Comparison of ENCODE assay signal across 20 mouse cellular contexts in the genomic region with DNA sequence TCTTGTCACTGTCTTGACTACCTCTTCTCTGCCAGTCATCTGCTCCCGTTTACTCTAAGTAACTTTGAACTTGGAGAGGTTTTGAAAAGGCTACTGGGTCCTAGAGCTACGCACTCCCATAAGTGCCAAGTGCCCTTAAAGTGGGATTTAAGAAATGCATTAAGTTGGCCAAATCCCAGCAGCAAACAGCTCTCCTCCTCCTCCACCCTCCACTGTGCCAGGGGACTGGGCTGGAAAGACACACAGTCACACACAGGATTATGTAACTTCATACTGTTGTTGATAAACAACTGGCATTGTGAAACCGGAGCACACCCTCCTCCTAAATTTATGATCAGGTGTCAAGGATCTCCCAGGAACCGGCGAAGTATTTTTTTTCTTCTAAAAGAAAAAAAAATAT.
DNase-seq lines count a peak whose midpoint lies in the region; ATAC-seq and TF ChIP-seq lines count a peak whose summit lies in the region.
"Had no signal": no experiment of that assay in that cellular context is flagged by ENCODE, and none has a peak within 500 bp of the region (broad histone marks: within the 10 kb centered on the region; RNA-seq: fewer than 3 reads in every experiment).

No protein-coding gene starts in this region.

- H3K36me3 ChIP-seq in embryonic facial prominence, embryonic 14.5 days (ENCODE audit: control insufficient read depth, insufficient read depth, low read length) = no peaks in the 10 kb centered on the region
- H3K36me3 ChIP-seq in embryonic facial prominence, embryonic 10.5 days (replicated peaks) = no peaks in the 10 kb centered on the region
- H3K36me3 ChIP-seq in lung, embryonic 15.5 days = no peaks in the 10 kb centered on the region
- no peaks in the 10 kb centered on the region for H3K36me3 ChIP-seq in midbrain, embryonic 15.5 days (replicated peaks)
- H3K36me3 ChIP-seq: embryonic facial prominence, embryonic 12.5 days; heart, embryonic 10.5 days; heart, embryonic 15.5 days; hindbrain, embryonic 13.5 days had no signal

- H3K9me3 ChIP-seq in embryonic facial prominence, embryonic 14.5 days (ENCODE audit: control insufficient read depth, low read length) = no peaks in the 10 kb centered on the region
- H3K9me3 ChIP-seq in embryonic facial prominence, embryonic 10.5 days = no peaks in the 10 kb centered on the region
- H3K9me3 ChIP-seq in lung, embryonic 15.5 days = no peaks in the 10 kb centered on the region
- H3K9me3 ChIP-seq in midbrain, embryonic 15.5 days = no peaks in the 10 kb centered on the region
- H3K9me3 ChIP-seq: embryonic facial prominence, embryonic 12.5 days; heart, embryonic 10.5 days; heart, embryonic 15.5 days; hindbrain, embryonic 13.5 days had no signal

- H3K27ac ChIP-seq in embryonic facial prominence, embryonic 14.5 days (replicated peaks; ENCODE audit: low read depth, low read length) = no peak overlapping the region
- no peak overlapping the region for H3K27ac ChIP-seq in embryonic facial prominence, embryonic 10.5 days (replicated peaks)
- peak overlapping the region; percentile 65 for H3K27ac ChIP-seq in lung, embryonic 15.5 days
- no peak overlapping the region for H3K27ac ChIP-seq in midbrain, embryonic 15.5 days
- H3K27ac ChIP-seq in layer of hippocampus, adult 2 months = no peak overlapping the region
- H3K27ac ChIP-seq: embryonic facial prominence, embryonic 12.5 days; heart, embryonic 10.5 days; heart, embryonic 15.5 days; hindbrain, embryonic 13.5 days; hindbrain, postnatal 0 days had no signal

- H3K4me1 ChIP-seq in embryonic facial prominence, embryonic 14.5 days (ENCODE audit: control insufficient read depth, insufficient read depth, low read length) = peaks cover 4% of the 10 kb centered on the region; the same call in 1 of the 2 replicates
- peaks cover 29% of the 10 kb centered on the region for H3K4me1 ChIP-seq in embryonic facial prominence, embryonic 10.5 days
- H3K4me1 ChIP-seq in lung, embryonic 15.5 days = peaks cover 52% of the 10 kb centered on the region
- H3K4me1 ChIP-seq in midbrain, embryonic 15.5 days = peaks cover 10% of the 10 kb centered on the region

- ATAC-seq in embryonic facial prominence, embryonic 14.5 days (ENCODE audit: low read depth) = no peak
- ATAC-seq in lung, embryonic 15.5 days (ENCODE audit: borderline replicate concordance, extremely low read depth, low FRiP score, low TSS enrichment) = no peak
- ATAC-seq in midbrain, embryonic 15.5 days (replicated peaks) = no peak
- ATAC-seq: forebrain, embryonic 14.5 days; hindbrain, postnatal 0 days had no signal

- peak; percentile 22 for DNase-seq in embryonic facial prominence, embryonic 14.5 days (ENCODE audit: low spot score)
- no peak for DNase-seq in embryonic facial prominence, embryonic 10.5 days (ENCODE audit: low spot score)
- peak; percentile 66 for DNase-seq in adipocyte (ENCODE audit: low spot score)
- peak; percentile 42 for DNase-seq in lung, postnatal 25 days (ENCODE audit: low spot score)
- DNase-seq in layer of hippocampus, adult 2 months (ENCODE audit: low spot score in 2 of 2) = no peak
- DNase-seq: adrenal gland, postnatal 36 days; cerebellum, adult 8-10 months; cerebellum, postnatal 14 days; embryo, embryonic 11 days; gastrocnemius, postnatal 10 days; heart, adult 18-20 months; heart, postnatal 14 days had no signal

- no peak for TF ChIP-seq CTCF in layer of hippocampus, adult 2 months (conservative IDR thresholded peaks at IDR 0.05)

- H3K27me3 ChIP-seq in embryonic facial prominence, embryonic 14.5 days (replicated peaks; ENCODE audit: control insufficient read depth, insufficient read depth, low read length) = peaks cover 26% of the 10 kb centered on the region
- peaks cover 66% of the 10 kb centered on the region for H3K27me3 ChIP-seq in embryonic facial prominence, embryonic 10.5 days (replicated peaks; ENCODE audit: low read depth, poor library complexity, severe bottlenecking)
- peaks cover 20% of the 10 kb centered on the region for H3K27me3 ChIP-seq in lung, embryonic 15.5 days
- H3K27me3 ChIP-seq in midbrain, embryonic 15.5 days (replicated peaks) = peaks cover 19% of the 10 kb centered on the region

- WGBS in embryonic facial prominence, embryonic 14.5 days = 69% methylated on average over 5 of the region's 5 CpGs
- 84% methylated on average over 5 of the region's 5 CpGs for WGBS in embryonic facial prominence, embryonic 10.5 days
- 58% methylated on average over 5 of the region's 5 CpGs for WGBS in lung, embryonic 15.5 days
- WGBS in midbrain, embryonic 15.5 days = 84% methylated on average over 5 of the region's 5 CpGs

- no peak overlapping the region for H3K9ac ChIP-seq in embryonic facial prominence, embryonic 14.5 days (ENCODE audit: low read depth, low read length)
- H3K9ac ChIP-seq in lung, embryonic 15.5 days = no peak overlapping the region
- no peak overlapping the region for H3K9ac ChIP-seq in midbrain, embryonic 15.5 days
- H3K9ac ChIP-seq: embryonic facial prominence, embryonic 12.5 days; heart, embryonic 15.5 days; hindbrain, embryonic 13.5 days had no signal

- no peak overlapping the region for H3K4me3 ChIP-seq in embryonic facial prominence, embryonic 14.5 days (ENCODE audit: low read depth, low read length)
- no peak overlapping the region for H3K4me3 ChIP-seq in embryonic facial prominence, embryonic 10.5 days
- no peak overlapping the region for H3K4me3 ChIP-seq in lung, embryonic 15.5 days
- no peak overlapping the region for H3K4me3 ChIP-seq in midbrain, embryonic 15.5 days
- no peak overlapping the region for H3K4me3 ChIP-seq in layer of hippocampus, adult 2 months
- H3K4me3 ChIP-seq: embryonic facial prominence, embryonic 12.5 days; heart, embryonic 10.5 days; heart, embryonic 15.5 days; hindbrain, embryonic 13.5 days had no signal

- H3K4me2 ChIP-seq in embryonic facial prominence, embryonic 14.5 days (ENCODE audit: low read depth, low read length) = no peak overlapping the region
- no peak overlapping the region for H3K4me2 ChIP-seq in lung, embryonic 15.5 days
- H3K4me2 ChIP-seq in midbrain, embryonic 15.5 days = no peak overlapping the region
- H3K4me2 ChIP-seq: embryonic facial prominence, embryonic 12.5 days; heart, embryonic 15.5 days; hindbrain, embryonic 13.5 days had no signal

Comparison
In these comparisons a context has a peak if more than half of its experiments do, and no peak if none do; other contexts are left out.
1. DNase-seq: peak in embryonic facial prominence, embryonic 14.5 days (single experiment), adipocyte (single experiment) and lung, postnatal 25 days (single experiment); none in embryonic facial prominence, embryonic 10.5 days (single experiment) and layer of hippocampus, adult 2 months (0 of 2).